Mouse (Mus musculus) cerebellum, adult 11 months (tissue): ENCODE measurements at regions not wholly inside any gene's neighbourhood (a gene's known extent, or its start where the extent isn't known, plus 50 kb on each side); places are given as distances from the start of the nearest gene placed in this dataset.

Source experiments
- DNase-seq: peaks from one replicate; pipeline ENCODE4 v3.0.0; 2022

- DNase-seq = no peak
These were observed 318.6 kb upstream of the Usp25 start for GRCm38 (mm10) chr16:76694913-76695312.

DNA sequence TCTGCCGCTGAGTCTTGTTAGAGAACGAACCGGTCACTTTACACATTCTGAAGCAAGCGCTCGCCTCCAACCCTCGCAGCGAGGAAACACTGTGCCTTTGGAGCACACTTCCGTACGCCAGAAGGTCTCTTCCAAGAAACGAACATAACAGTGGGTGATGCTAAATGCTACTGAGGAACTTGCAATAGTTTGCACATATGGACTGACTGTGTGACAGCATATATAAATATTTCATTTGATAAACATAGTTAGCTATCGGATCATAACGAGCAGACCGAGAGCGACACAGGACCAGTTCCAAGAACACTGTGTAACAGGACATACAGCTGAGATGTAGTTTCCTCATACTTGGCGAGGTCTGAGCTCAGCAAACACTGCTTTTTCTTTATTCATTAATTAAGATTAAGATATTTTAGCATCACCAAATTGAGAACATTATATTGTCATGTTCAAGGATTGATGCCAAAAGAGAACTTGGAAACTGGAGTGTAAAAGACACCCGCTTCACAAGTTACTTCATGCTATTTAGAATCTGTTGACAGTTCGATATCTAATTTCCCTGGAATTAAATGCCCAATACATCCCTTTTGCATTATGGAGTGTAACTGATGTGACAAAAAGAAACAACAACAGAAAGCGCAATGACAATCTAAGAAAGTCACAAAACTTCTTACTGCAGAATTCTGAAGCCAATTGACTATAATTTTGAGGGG, 314.3 kb upstream of the Nrip1 start:
- no peak for DNase-seq

GRCm38 (mm10) chr16:76685562-76685961, 311.9 kb upstream of the Nrip1 start:
- DNase-seq = no peak

DNA sequence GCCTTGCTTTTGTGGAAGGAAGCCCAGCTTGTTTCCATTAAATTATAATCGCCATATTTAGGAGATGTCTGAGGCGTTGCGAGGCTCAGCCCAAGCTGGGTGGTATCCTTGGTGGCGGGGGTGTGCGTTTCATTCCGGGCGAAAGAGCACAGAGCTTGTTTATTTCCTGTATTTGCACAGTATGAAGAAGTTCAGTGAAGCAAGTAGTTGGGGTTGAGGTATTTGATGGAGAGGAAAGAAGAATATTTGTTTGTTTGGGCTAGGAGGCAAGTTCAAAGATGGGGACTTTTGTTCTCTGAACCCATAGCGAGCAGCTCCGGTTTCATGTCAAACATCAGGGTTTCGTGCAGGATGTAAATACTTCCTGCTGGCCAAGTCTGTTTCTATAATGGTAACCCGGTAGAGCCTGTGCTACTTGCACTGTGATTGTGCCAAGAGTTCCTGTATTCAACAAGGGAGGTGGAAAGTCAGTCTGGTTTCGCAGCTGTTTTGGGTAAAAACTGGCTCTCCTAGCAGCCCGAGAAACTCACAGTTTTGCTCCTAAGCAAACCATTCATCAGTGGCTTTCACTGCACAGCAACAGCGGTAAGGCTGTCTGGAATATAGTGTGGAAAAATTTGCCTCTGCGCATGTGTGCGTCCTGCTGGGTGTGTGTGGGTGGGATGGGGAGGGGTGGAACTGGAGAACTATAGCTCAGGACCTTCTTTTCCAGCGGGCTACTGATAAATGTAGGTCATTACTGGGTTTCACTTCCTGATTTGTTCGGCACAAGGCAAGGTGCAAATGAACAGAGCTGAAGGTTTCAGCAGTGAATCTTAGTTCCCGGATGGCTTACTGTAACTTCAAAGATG, 306.7 kb upstream of the Nrip1 start:
- DNase-seq = no peak

- no peak for DNase-seq
These were observed 305.3 kb upstream of the Nrip1 start for GRCm38 (mm10) chr16:76678885-76679284.

GRCm38 (mm10) chr16:76669795-76670194, 296.2 kb upstream of the Nrip1 start:
- DNase-seq = no peak

- DNase-seq = no peak
These were observed 293.4 kb upstream of the Nrip1 start for GRCm38 (mm10) chr16:76667046-76667445.

DNA sequence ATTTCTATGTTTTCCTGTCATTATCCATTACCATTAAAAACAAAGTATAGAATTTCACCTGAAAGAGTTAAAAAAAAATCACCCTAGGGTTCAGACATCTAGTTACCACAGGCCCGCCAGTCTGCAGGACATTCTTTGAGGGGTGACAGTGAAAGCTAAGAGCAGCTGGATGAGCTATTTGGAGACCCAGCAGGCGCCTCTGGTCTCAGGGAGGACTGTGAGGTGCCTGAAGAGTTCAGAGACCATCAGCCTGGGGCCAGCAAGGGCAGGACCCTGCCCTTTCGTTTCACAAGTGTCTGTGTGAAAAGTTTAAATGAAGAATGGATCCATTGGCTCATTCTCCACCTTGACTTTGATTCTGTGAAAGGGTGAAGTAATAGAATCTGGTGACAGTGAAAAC, 281.5 kb upstream of the Nrip1 start:
- no peak for DNase-seq

- DNase-seq = no peak
These were observed 270.7 kb upstream of the Nrip1 start for GRCm38 (mm10) chr16:76644281-76644680.

DNA sequence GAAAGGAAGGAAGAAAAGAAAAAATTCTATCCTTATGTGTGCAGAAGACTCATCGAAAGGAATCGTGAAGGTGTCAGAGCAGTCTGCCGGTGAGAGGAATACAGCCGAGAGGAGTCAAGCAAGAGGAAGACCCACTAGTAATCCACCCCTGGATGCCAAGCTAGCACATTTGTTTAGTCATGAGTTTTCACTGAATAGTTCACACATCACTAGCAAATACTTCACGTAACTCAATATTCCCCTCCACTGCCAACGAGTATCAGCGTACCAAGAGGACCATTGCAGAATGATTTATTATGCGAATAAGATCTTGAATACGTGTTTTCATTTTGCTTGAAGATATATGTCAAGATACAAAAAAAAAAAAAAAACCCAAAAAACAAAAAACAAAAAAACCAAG, 270.2 kb upstream of the Nrip1 start:
- DNase-seq = no peak

- no peak for DNase-seq
These were observed 261.5 kb upstream of the Nrip1 start for GRCm38 (mm10) chr16:76635169-76635568.

DNA sequence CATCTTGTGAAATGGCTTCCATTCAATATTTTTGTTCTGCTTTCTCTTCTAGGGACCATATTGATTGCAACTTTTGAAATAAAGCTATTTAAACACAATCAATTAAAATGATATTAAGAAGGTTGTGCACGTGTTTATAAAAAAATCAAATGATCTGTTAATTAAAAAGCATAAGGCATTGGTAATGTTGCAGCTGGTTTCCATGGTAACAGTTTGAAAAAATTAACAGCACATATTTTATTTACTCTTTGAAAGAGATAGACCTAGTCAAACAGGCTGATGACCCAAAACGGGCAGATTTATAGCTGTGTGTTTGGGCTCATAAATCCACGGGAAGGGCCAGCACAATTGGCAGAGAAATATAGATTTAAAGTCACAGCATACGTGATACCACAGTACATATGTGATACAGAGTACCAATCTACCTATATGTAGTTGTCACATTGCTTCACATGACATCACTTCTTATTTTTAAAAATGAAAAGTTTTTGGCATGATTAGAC, 260.6 kb upstream of the Nrip1 start:
- DNase-seq = no peak

- DNase-seq = no peak
These were observed 252.5 kb upstream of the Nrip1 start for GRCm38 (mm10) chr16:76626142-76626541.

GRCm38 (mm10) chr16:76621715-76622114, 248.1 kb upstream of the Nrip1 start:
- no peak for DNase-seq

GRCm38 (mm10) chr16:76618295-76618694, 244.7 kb upstream of the Nrip1 start:
- no peak for DNase-seq

GRCm38 (mm10) chr16:76611061-76611460, 237.4 kb upstream of the Nrip1 start:
- DNase-seq = no peak

DNA sequence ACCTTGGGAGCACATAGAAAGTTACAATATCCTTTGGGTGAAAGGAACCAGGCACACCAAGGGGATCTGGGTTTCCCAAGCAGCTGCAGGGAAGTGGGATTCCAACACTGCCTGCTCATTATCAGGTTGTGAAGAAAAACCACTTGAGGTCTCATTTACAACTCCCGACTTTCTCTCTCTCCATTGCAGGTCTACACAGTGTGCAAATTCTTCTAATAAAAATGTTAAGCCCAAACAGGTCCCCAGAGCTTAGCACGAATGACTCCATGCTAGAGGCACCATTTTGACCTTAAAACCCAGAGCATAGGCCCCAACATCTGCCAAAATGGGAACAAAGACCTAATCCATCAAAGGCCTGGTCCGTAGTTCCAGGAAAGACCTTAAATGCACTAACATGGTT, 231.3 kb upstream of the Nrip1 start:
- DNase-seq = no peak

- DNase-seq = no peak
These were observed 230.2 kb upstream of the Nrip1 start for GRCm38 (mm10) chr16:76603846-76604258.

- no peak for DNase-seq
These were observed 229.8 kb upstream of the Nrip1 start for GRCm38 (mm10) chr16:76603431-76603830.

- no peak for DNase-seq
These were observed 226.5 kb upstream of the Nrip1 start for GRCm38 (mm10) chr16:76600131-76600530.

DNA sequence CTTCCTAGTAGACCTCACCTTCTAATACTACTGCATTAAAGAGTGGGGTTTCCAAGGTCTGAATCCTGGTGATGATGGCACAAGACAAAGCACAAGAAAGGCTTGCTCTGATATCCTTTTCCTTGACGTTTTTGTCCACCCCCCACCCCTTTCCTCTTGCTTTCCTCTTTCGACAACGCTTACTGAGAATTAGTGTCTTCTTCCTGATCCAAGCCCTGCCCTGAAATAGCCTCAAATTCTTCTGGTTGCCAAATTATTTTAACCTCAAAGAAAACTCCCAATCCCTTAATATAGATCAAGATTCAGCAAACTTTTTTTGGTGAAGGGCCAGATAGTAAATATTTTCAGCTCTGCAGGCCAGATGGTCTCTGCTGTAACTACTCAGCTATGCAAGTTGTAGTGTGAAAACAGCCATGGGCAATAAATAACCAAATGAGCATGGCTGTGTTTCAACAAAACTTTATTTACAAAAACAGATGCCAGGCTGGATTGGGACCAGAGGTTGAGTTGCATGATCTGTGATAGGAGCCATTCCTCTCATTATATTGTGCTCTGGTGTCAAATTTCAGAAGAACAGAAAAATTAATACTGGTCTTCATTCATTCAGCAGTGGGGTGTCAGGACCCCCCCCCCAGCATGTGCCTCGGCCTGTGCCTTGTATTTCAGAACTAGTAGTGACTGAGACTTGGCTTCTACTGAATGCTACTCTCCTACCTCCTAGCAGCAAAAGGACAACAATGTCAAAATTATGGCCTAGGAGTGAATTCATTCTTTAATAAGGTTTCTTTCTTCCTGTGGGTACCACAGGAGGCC, 218.5 kb upstream of the Nrip1 start:
- no peak for DNase-seq

GRCm38 (mm10) chr16:76589791-76590190, 216.2 kb upstream of the Nrip1 start:
- DNase-seq = no peak

DNA sequence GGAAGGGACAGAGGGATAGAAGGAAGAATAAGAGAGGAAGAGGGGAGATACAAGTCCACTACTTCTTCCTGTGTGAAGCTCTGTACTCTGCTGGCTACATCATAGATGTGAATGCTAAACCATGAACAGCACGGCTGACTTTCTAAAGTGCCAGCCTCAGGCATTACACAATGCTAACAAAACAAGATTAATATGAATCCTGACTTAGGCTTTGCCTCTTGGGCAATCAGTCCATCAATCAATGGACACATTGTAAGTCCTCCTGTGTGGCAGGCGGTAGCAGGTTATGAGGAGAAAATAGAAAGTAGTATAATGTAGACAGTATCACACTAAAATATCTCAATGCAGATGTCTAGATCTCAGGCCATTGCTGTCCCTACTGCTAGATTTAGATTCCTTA, 203.6 kb upstream of the Nrip1 start:
- no peak for DNase-seq
